Mouse (Mus musculus): ENCODE measurements around the gene Lhfpl2.

GRCm38 (mm10) chr13:94130394-94130793 is 72.8 kb downstream of the Lhfpl2 start:
- no peak for TF ChIP-seq CTCF (IDR thresholded peaks at IDR 0.05; ENCODE audit: low read depth)
- no peak for TF ChIP-seq EP300 (optimal IDR thresholded peaks at IDR 0.05)
